Mouse (Mus musculus) telencephalon, adult 2 months (tissue): ENCODE measurements at regions not wholly inside any gene's neighbourhood (a gene's known extent, or its start where the extent isn't known, plus 50 kb on each side); places are given as distances from the start of the nearest gene placed in this dataset.

Experiments used
- DNase-seq: peaks from one replicate; pipeline ENCODE4 v3.0.0-alpha.2; 2011; ENCODE audit warnings: low read depth, low spot score

GRCm38 (mm10) chr2:117811931-117812330 lies 299.7 kb upstream of the Thbs1 start:
- DNase-seq: no peak

GRCm38 (mm10) chr2:117819701-117820225 lies 291.9 kb upstream of the Thbs1 start:
- DNase-seq: no peak

GRCm38 (mm10) chr2:117820708-117821107 lies 291.0 kb upstream of the Thbs1 start:
- no peak for DNase-seq

- no peak for DNase-seq
Observed at GRCm38 (mm10) chr2:117825088-117825487, 286.6 kb upstream of the Thbs1 start.

GRCm38 (mm10) chr2:117827278-117827677 lies 284.4 kb upstream of the Thbs1 start:
- DNase-seq: no peak

- no peak for DNase-seq
Observed at GRCm38 (mm10) chr2:117838387-117838786, 273.3 kb upstream of the Thbs1 start.

- no peak for DNase-seq
Observed at GRCm38 (mm10) chr2:117840406-117840805, 271.3 kb upstream of the Thbs1 start.

- DNase-seq: no peak
Observed at GRCm38 (mm10) chr2:117842309-117842986, 269.2 kb upstream of the Thbs1 start.

- no peak for DNase-seq
Observed at GRCm38 (mm10) chr2:117852442-117852841, 259.2 kb upstream of the Thbs1 start.

- no peak for DNase-seq
Observed at GRCm38 (mm10) chr2:117862301-117862700, 249.4 kb upstream of the Thbs1 start.

GRCm38 (mm10) chr2:117865119-117865518 lies 246.6 kb upstream of the Thbs1 start:
- no peak for DNase-seq

- DNase-seq: no peak
Observed at GRCm38 (mm10) chr2:117866946-117867345, 244.7 kb upstream of the Thbs1 start.

GRCm38 (mm10) chr2:117867409-117867808 lies 244.3 kb upstream of the Thbs1 start:
- no peak for DNase-seq

- no peak for DNase-seq
Observed at GRCm38 (mm10) chr2:117868857-117869256, 242.8 kb upstream of the Thbs1 start.

- DNase-seq: no peak
Observed at GRCm38 (mm10) chr2:117871507-117872282, 240.0 kb upstream of the Thbs1 start.

GRCm38 (mm10) chr2:117877816-117878215 lies 233.9 kb upstream of the Thbs1 start:
- no peak for DNase-seq

GRCm38 (mm10) chr2:117882136-117882535 lies 229.5 kb upstream of the Thbs1 start:
- DNase-seq: no peak

GRCm38 (mm10) chr2:117882890-117883289 lies 228.8 kb upstream of the Thbs1 start:
- DNase-seq: no peak

GRCm38 (mm10) chr2:117886516-117886915 lies 225.2 kb upstream of the Thbs1 start:
- no peak for DNase-seq

GRCm38 (mm10) chr2:117901311-117901710 lies 210.4 kb upstream of the Thbs1 start:
- no peak for DNase-seq

- no peak for DNase-seq
Observed at GRCm38 (mm10) chr2:117902837-117903236, 208.8 kb upstream of the Thbs1 start.

GRCm38 (mm10) chr2:117903705-117904104 lies 208.0 kb upstream of the Thbs1 start:
- no peak for DNase-seq

- DNase-seq: no peak
Observed at GRCm38 (mm10) chr2:117906509-117906908, 205.2 kb upstream of the Thbs1 start.
